Mouse (Mus musculus) large intestine, adult 2 months (tissue): Measurements from ENCODE around the gene Tmem240. TPM values are rescaled to one million over a fixed set of nuclear protein-coding genes. Genes with fewer than 3 reads are reported as not detected.
A peak's percentile ranks its signal among the peaks of the same experiment; 100 is the strongest.

Experiments used
- DNase-seq: peaks from one replicate; pipeline ENCODE4 v3.0.0-alpha.2; 2012; ENCODE audit warnings: low read depth, low spot score
- WGBS: fragments of 180-500 bp; shearing (Covaris S2); methylation state at CpG from one replicate; pipeline ENCODE4 v1.1.7; 2018; 5-methylcytosine and 5-hydroxymethylcytosine counted together
- polyA plus RNA-seq: library from polyadenylated mRNA; depleted of rRNA; stranded (reverse); fragments of >200 nt; gene quantifications from 2 replicates; pipeline ENCODE4 v1.2.3, GENCODE M21; 2012

Gene Tmem240
- polyA plus RNA-seq, 1 experiment, result 0.51 TPM

DNA sequence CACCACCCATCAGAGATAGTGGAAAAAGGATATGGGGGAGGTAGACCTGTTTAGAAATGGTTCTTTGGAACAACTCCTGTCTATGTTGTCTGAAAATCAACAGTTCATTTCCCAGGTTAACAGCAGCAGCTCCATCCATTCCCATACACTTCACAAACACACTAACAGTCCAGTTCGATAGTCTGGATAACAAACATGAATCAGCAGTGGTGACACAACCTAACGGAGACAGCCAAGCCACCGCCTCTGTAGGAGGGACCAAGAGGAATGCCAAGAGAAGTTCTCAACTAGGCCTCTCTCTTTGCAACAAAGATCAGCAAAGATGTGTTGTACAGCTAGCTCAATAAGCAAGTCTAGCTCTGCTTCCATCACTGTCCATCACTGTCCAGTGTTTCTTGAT, 27.8 kb downstream of the Tmem240 start:
- WGBS, result 67% methylated on average over 3 of the region's 3 CpGs
- no peak for DNase-seq

DNA sequence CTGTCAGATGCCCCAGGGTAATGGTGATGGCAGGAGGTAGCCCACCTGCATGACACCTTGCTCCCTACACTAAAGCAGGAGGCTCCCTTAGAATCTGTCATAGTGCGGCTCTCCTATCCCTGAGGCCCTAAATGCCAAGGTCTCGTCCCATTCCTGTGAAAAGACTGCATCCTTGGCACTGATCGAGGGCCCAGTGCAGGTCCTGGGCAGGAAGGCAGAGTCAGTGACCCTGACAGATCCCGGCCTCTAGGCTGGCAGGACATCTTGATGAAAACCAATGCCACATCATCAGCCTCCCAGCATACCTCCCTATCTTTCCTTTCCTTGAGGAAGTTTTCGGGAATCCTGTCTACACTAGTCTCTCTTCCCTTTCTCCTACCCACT, 34.9 kb downstream of the Tmem240 start:
- DNase-seq, result no peak
- 58% methylated on average over 5 of the region's 5 CpGs for WGBS

DNA sequence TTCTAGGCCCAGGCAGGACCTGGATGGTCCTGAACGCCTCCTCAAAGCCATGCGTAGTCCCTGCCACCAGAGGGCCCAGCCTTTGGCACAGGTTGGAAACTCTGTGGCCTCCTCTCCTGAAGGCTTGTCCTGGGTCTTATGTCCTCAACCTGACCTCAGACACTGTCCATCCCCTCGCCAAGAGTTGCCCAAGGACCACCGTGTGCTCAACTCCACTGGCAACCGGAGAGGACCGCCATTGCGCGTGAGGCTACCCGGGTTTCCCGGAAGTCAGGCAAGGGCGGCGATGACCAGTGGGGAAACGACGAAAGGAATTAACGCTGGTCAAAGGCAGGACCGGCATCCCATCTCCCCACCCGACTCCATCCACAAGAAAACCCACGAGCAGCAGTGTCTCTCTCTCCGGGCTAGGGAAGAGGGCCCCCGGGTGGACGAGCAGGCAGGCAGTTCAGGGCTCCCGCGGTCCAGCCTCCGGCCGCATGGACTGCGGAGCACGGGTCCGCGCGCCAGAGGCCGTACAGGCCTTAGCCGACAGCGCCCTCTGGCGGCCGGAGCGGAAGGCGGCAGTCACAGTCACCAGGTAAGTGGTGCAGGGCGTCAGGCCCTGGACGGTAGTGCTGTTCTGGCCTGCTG, 35.4 kb downstream of the Tmem240 start:
- DNase-seq, result peak; percentile 70
- under 1% methylated on average over 39 of the region's 39 CpGs for WGBS

DNA sequence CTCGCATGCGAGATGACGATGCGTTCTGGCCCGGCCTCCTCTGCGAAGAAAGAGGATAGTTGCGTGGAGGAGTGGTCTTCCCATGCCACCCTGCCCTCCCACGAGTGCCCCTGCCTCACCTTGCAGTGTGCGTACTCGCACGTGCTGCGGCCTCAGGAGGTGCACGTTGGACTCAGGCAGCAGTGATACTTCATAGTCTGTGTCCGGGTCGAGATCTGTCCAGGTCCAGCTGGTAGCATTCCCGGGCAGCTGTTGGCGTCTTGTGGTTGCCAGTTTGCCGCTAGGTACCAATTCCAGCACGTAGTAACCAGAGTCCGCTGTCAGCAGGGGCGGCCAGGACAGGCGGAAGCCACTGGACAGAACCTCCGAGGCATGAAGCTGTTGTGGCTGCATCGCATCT, 36.0 kb downstream of the Tmem240 start:
- DNase-seq, result no peak
- WGBS, result 54% methylated on average over 24 of the region's 24 CpGs

DNA sequence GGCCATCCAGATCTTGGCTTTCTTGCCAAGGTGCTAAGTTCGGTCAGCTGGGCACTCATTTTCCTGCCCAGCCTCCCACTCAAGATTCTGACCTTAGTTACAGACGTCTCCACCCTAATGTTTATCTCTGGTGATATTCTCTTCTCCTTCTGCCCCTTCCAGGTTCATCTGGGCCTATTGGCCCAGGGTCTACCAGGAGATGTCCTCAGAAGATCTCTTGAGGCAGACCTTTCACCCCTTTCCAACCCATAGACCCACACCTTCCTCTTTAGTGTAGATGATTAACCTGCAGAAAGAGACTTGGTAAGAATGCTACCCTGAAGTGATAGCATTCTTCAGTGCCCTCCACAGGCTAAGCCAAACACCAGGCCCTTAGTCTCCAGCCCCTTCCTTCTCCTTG, 37.1 kb downstream of the Tmem240 start:
- WGBS, result 53% methylated on average over 2 of the region's 2 CpGs
- DNase-seq, result no peak

DNA sequence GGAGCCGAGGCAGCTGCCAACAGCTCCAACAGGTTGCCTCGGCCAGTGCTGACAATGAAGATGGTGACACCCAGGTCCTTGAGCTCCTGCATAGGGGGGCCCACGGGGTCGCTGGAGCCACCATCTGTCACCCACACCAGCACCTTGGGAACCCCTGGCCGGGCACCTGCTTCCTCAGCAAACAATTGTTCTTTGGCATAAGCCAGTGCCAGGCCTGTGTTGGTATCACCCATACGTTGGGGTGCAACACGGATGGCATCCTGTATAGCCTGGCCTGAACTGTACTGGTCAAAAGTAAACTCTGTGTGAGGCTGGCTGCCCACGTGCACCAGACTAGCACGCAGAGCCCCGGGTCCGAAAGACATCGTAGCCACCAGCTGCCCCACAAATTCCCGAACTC, 38.2 kb downstream of the Tmem240 start:
- no peak for DNase-seq
- WGBS, result 88% methylated on average over 13 of the region's 13 CpGs

DNA sequence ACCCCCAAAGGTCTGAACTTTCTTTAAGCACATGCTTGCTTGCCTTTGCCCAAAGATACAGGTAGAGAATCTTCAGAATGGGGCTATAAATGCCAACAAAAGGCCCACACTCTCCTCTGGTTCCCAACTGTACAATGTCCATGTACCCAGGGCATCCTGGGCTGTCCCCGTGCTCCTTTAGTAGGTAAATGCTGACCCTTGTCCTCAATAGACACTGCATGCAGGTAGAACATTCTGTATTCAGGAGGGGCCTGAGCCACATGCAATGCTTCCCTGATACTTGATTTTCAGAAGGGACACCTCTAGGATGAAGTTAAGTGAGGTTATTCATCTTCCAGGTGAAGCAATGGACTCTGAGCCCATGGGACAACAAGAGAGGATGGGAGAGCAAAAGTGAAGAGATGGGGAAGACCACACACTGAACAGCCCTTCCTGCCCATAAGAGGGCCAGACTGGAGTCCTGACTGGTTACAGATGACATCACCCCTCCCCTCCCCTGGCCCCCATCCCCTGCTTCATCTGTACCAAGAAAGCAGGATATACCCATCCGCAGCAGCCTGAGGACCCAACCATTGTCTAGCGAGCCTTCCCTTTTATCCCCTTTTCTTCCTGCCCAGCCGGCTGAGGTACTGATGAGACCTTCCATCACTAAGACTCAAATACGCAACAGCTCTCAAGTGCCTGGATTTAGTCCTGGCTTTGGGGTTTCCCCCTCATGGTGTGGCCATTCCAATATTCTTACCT, 38.9 kb downstream of the Tmem240 start:
- 55% methylated on average over 5 of the region's 5 CpGs for WGBS
- DNase-seq, result no peak

DNA sequence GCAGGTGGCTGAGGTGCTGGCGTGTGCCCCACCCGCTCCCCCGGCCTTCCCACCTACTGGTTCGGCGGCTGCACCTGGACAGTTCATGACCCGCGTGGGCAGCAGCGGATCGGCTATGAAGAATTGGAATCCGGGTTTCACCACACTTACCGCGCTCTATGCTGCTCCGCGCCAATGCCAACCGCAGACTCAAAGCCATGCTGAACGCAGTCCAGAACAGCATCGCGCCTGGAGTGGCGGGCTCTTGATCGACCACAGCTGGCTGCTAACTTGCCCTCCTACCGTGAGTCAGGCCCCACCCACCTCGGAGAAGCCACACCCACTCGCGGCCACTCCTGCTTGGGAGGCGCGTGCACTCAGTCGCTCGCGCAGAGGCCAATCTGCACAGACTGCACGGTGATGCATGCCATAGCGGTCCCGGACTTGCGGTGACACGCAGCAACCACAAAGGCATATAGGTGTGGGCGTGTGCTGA, 39.7 kb downstream of the Tmem240 start, which contains the start of gene Vwa1:
Vwa1 (minus strand) TSS at position 419 of the 475 bp plus-strand sequence.
- no peak for DNase-seq
- under 1% methylated on average over 35 of the region's 35 CpGs for WGBS

DNA sequence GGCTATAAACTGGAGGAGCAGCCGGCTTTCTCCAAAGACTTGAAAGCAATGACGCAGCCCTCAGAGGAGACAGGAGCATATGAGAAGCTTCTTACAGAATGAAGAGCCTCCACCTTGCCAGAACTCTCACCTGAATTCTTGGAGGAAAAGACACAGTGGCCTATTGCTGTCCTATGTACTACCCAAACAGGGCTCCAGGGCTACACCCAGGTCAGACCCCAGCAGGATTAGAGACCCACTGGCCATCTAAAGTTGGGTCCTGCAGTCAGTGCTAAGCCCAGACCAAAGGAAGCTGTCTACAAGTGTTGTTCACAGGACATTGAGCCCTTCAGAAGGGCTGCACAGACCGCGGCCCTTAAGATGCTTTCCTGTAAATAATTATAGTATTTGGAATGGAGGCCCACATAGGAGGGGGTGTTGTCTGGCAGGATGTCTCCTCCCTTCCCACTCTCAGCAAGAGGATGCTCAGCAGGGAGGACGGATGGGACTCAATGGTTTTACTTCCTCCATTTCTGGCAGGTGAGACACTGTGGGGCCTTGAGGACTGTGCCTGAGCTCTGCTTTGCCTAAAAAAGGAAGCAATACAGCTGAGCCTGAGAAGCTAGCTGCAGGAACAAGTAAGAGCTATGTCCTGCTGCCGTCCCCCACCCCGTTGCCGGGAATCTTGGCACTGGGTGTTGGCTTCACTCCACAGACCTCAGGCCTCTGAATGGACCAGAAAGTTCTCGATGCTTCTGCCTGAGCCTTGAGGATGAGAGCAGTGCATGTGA, 40.6 kb downstream of the Tmem240 start:
- WGBS, result 54% methylated on average over 9 of the region's 9 CpGs
- DNase-seq, result no peak

DNA sequence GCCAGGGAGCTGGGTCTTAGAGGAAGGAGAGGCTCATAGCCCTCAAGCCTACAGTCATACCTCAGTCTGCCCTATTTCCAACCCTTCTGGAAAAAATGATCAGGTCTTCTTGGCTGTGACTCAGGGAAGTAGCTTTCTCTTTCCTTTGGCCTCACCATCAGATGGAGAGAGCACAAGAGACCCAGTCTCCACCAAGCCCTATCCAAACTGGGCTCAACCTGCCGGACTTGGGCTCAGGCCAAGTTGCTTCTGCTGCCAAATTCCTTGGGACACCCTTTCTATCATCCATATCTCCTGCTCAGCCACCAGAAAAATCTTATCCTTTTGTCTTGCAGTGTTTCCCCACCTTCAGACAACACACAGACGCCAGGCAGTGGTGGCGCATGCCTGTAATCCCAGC, 41.3 kb downstream of the Tmem240 start:
- WGBS, result 64% methylated on average over 3 of the region's 3 CpGs
- DNase-seq, result no peak

DNA sequence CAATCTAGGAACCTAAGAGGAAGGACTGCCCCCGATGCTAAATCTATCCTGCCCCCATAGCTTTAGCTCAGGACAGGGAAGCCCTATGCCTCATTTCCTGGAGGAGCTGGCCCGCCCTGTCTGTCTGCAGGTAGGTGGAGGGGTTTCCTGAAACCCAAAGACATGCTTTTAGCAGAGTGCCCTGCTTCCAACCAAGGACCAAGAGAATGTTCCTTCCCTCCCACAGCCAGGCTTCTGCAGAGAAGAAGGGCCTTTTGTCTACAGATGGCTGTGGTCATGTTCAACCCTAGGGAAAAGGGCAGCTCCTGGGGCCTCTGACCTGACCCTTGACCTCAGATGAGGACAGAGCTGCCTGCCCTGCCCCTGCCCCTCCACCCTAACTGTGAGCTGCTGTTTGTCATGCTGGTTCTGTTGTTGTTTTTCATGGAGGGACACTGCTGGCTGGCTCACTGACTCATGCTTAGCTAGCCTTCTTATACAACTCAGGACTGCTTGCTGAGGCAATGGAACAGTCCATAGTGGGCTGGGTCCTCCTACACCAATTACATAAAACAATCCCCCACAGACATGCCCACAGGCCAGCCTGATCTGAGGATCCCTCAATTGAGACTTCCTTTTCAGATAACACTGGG, 42.2 kb downstream of the Tmem240 start:
- DNase-seq, result no peak
- 55% methylated on average over 2 of the region's 2 CpGs for WGBS

DNA sequence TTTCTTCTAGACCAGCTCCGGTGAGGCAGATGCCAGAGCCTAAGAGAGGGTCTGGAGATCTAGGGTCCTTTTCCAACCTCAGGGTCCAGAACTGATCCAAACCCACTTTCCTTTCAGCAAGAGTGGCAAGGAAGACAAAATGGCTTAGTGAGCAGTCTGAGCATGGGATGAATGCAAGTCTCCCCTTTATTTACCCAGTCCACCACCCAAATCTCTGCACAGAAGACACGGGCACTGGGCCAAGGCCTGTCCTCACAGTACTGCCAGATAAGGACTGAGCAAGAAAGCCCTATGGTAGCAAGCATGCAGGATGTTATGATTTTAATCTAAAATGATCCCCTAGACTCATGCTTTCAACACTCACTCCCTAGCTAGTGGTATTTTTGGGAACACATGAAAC, 43.2 kb downstream of the Tmem240 start:
- WGBS, result 75% methylated on average over 2 of the region's 2 CpGs

DNA sequence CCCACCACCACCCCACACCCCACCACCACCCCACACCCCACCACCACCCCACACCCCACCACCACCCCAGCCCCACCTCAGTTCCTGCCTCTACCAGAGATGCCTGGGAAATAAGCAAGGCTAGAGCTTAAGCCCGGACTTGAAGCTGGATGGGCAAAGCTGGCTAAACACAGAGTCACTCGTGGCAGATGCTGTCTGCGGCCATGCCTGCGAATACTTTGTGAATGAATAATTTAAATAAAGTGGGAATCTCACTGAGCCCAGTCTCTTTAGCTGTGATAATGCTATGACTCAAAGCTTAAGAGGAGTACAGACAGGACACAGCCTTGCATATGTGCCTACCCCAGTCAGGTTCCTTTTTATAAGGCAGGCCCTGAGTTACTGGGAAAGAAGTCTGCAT, 44.9 kb downstream of the Tmem240 start:
- DNase-seq, result no peak
- 78% methylated on average over 4 of the region's 4 CpGs for WGBS

More for the DNA sequence above, 43.2 kb downstream of the Tmem240 start:
- DNase-seq, result no peak

DNA sequence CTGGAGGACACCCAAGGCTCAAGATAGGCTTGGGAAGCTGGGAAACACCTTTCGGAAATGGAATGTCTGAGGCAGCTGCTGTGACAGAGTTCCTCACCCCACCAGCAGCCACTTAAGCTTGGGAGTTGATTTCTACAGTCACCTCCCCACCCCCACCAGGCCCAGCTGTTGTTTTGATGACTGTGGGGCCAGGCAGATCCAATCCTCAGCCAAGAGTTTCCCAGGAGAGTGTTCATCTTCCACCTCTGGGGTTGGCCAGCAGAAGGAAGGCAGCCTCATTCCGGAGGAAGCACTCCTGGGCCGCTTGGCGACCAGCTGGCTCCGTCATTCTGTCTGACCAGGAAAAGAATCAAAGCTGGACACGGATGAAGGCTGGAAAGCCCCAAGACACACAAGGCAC, 46.3 kb downstream of the Tmem240 start:
- DNase-seq, result no peak
- 40% methylated on average over 6 of the region's 6 CpGs for WGBS

DNA sequence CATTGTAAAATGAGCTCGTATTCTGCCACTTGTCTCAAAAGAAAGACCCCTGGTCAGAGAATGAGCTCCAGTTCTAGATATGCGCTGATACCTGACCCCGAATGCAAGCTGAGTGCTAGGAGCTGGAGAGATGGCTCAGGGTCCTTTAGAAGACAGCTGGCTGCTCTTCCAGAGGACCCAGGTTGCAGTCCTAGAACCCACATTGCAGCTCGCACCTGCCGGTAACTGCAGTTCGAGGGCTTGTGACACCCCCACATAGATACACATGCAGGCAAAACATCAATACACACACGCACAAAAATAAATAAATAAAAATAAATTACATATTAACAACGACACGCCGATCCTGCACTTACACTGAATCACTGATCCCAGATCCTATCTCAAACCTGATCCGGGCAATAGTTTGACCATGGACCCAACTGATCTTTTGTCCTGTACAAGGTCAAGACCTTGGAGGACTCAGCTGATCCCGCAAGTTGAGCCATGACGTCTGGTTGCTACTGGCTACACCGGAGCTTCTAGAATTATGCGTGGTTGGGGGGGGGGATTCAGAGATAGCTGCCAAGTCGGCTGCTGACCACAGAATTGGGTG, 49.0 kb downstream of the Tmem240 start:
- DNase-seq, result no peak
- WGBS, result 23% methylated on average over 16 of the region's 16 CpGs

DNA sequence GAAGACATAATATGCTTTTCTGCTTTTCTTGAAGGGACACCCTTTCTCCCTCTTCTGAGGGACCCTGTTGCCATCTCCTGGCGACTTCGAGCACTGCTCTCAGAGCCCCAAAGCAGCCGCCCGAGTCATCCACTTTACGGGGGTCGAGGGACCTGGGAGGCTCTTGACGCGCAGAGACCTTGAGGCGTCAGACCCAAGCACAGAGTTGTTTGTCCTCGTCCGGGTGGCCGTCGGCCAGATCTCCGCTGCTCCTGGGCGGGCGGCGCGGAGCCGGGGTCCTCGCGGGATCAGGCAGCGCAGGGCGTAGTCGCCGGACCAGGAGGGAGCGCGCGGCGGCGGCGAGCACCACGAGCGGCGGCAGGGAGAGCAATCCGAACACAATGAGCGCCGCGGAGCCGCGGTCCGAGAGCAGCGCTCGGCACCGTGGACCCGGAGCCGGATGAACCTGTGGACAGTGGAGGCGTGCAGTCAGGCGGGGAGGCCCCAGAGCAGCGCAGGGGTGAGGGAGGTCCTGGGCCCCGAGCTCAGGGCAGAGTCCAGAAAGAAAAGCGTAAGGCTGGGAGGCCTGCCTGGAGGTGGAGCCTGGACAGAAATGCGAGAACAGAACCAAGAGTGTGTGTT, 49.6 kb downstream of the Tmem240 start:
- WGBS, result under 1% methylated on average over 52 of the region's 52 CpGs

DNA sequence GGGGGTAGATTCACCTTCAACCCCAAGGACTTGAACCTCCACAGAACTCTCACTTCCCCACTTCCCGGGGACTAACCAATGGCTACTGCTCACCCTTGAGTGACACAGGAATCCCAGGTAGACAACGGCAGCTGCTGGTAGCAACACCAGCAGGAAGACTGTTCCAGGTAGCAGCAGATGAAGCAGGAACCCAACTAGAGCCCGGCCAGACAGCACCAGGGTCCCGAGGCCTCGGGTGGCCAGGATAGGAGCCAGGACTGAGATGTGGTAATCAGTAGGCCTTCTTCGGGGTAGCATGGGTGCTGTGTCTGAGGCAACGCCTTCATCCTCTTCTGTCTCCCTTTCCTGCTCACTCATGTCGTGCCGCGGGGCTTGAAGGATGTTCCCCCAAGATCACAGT, 50.6 kb downstream of the Tmem240 start:
- WGBS, result 87% methylated on average over 10 of the region's 10 CpGs
- DNase-seq, result no peak

More for the DNA sequence above, 49.6 kb downstream of the Tmem240 start:
- no peak for DNase-seq

DNA sequence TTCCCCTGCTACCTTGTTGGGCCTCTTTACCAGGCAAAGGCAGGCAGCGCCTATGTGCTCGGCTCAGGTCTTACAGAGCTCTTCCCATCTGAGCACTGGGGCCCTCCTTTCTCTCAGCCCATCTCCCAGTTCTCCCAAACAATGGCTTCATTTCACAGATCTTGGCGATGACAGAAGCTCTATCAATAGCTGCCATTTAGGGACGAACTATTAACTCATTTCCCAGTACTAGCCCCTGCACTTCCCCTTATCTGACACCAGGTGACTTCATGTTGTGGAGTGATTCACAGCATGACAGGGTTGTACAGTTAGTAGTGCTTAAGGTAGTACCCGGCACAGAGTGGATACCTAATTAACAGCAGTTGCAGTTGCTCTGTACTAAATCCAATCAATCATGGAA, 51.2 kb downstream of the Tmem240 start, which contains the start of gene Tmem88b:
Tmem88b (minus strand) TSS at position 56 of the 400 bp plus-strand sequence.
- 80% methylated on average over 5 of the region's 5 CpGs for WGBS
- DNase-seq, result no peak

DNA sequence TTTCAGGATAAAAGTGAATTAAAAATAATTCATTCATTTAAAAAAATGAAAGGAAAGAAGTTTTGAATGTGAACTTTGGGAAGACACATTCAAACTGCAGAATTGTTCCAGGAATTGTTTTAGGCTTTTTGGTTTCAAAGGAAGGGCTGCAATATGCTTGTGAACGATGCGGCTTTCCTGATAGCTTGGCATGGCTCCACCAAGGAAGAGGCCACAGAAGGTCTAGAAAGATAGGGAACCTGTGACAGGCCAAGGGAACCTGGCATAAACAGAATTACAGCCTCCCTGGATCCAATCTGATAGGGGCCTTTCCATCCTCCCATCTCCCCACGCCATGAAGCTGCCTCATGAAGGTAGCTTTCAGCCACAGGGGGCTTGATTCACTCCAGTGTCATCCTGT, 53.7 kb downstream of the Tmem240 start:
- 56% methylated on average over 3 of the region's 3 CpGs for WGBS
- DNase-seq, result no peak
